Mouse (Mus musculus): ENCODE data around the gene Rpl27.

- no peak for TF ChIP-seq POLR2AphosphoS2 (IDR thresholded peaks at IDR 0.05; ENCODE audit: low read length)
- TF ChIP-seq SMC3 (IDR thresholded peaks at IDR 0.05; ENCODE audit: low read depth, low read length), result no peak
- no peak for TF ChIP-seq RAD21 (IDR thresholded peaks at IDR 0.05; ENCODE audit: low read depth, low read length)
- no peak for TF ChIP-seq CTCF (IDR thresholded peaks at IDR 0.05 in 2 of 3, conservative IDR thresholded peaks at IDR 0.05 in 1 of 3; ENCODE audit: control insufficient read depth in 1 of 3, insufficient read depth in 1 of 3, low read depth in 2 of 3, low read length in 3 of 3, poor library complexity in 1 of 3, severe bottlenecking in 1 of 3)
- TF ChIP-seq MAZ (IDR thresholded peaks at IDR 0.05; ENCODE audit: low read depth, low read length), result no peak; the same call in 1 of the 2 replicates
- TF ChIP-seq BHLHE40 (IDR thresholded peaks at IDR 0.05; ENCODE audit: borderline replicate concordance, low read depth, low read length), result no peak
These were observed 26.2 kb downstream of the Rpl27 start for GRCm38 (mm10) chr11:101468263-101468688.

Data from MEL (cell line).